Mouse (Mus musculus): Measurements from ENCODE around the gene Sfswap. TPM values are rescaled to one million over a fixed set of nuclear protein-coding genes. Genes with fewer than 3 reads are reported as not detected.
"Not testable (repeated sequence)": the region's sequence is repeated elsewhere in the genome, so short reads cannot be mapped to it uniquely, and the experiment has no call there.

Sfswap gene
- polyA plus RNA-seq, 1 experiment from 2014 or later: 43.0 TPM

DNA sequence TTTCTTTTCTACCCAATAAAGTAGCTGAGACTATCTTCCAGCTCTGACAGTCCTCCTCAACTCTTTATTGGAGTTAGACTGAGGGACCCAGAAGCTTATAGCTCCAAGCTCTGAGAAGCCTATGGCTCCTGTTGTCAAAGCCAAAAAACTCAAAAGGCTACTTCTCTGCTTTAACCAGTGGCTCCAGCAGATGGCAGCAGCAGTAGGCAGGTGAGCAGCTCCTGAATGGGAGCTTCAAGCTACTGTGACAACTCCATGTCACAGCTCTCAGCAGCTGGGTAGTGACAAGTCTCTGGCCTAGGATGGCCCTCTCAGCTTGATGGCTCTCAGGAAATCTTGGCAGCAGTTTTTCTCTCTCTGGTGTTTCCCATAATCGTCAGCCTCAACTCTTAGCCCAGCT is 110.0 kb downstream of the Sfswap start:
- Histone ChIP-seq H3K36me3 (replicated peaks) (peaks cover 8% of the 10 kb centered on the region; the same call in 1 of the 2 replicates), H3K27ac (replicated peaks) (no peak overlapping the region), H3K9me3 (no peaks in the 10 kb centered on the region), H3K4me1 (peaks cover 4% of the 10 kb centered on the region; the same call in 1 of the 2 replicates), H3K4me3 (no peak overlapping the region), H3K27me3 (replicated peaks; ENCODE audit: low read depth, poor library complexity, severe bottlenecking) (no peaks in the 10 kb centered on the region)
- WGBS: 19% methylated on average over 1 of the region's 1 CpGs
- DNase-seq (ENCODE audit: low spot score): peak; percentile 70

DNA sequence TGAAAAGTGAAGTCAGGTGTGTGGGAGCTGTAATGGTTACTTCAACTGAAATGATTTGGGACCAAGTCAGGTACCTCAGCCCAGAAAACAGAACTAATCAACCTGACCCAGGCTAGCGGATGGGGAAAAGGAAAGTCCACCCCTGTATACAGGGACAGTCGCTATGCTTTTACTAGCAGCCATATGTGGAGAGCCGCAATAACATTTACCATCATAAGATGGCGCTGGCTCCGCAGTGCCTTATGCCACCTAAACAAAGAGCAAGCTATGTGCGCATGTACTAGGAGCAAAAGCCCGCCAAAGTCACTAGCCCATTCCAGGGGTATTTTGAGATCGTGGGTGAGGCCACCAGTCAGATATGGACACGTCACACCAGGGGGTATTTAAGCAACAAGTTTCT is 119.6 kb downstream of the Sfswap start:
- WGBS: 63% methylated on average over 9 of the region's 9 CpGs
- DNase-seq (ENCODE audit: low spot score); H3K4me1 ChIP-seq; H3K27ac ChIP-seq (replicated peaks); H3K27me3 ChIP-seq (replicated peaks; ENCODE audit: low read depth, poor library complexity, severe bottlenecking); H3K4me3 ChIP-seq; H3K36me3 ChIP-seq (replicated peaks); H3K9me3 ChIP-seq: not testable (repeated sequence)

Other genes with a start within 250 kb of the Sfswap start
- gene Mmp17, start 82.9 kb downstream of the Sfswap start, polyA plus RNA-seq (2016; fragmentation: Nextera tagmentation; extraction: Ambion mirVana): 2.1 and 3.4 TPM in 2 replicates
- 6.5 and 7.3 TPM in 2 replicates for gene Zfp11, start 168.9 kb downstream of the Sfswap start, polyA plus RNA-seq (2016; fragmentation: Nextera tagmentation; extraction: Ambion mirVana)
- gene Sept14, start 207.3 kb downstream of the Sfswap start, polyA plus RNA-seq (2016; fragmentation: Nextera tagmentation; extraction: Ambion mirVana): not detected in 2 replicates
- 178 and 186 TPM in 2 replicates for gene Mrps17, start 214.3 kb downstream of the Sfswap start, polyA plus RNA-seq (2016; fragmentation: Nextera tagmentation; extraction: Ambion mirVana)
- gene Nipsnap2, start 223.8 kb downstream of the Sfswap start, polyA plus RNA-seq (2016; fragmentation: Nextera tagmentation; extraction: Ambion mirVana): 74.2 and 74.8 TPM in 2 replicates